Mouse (Mus musculus): ENCODE data around the gene Hnrnpab. TPM values are rescaled to one million over a fixed set of nuclear protein-coding genes. Genes with fewer than 3 reads are reported as not detected.
A peak's percentile ranks its signal among the peaks of the same experiment; 100 is the strongest.

The Hnrnpab gene
- total and polyA plus RNA-seq, 3 experiments: 184 to 1,104 (median 894) TPM

DNA sequence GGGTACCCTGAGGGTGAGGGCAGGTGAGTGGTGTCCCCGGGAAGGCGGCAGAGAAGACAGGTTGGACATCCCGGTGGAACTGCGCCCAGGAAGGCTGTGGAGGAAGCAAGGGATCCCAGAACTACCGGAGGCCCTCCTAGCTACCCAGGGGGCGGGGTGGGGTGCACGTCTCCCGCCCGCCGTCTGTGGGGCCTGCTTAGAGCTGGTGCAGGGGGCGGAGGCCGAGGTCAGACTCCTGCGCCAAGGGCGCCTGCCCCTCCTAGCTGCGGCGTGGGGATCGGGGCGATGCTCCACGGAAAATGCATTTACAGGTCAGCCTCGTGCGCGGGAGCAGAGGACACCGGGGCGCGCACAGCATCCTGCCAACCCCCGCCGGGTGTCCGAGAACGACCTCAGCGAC lies 43.6 kb upstream of the Hnrnpab start:
- H3K36me3 ChIP-seq (ENCODE audit: control insufficient read depth in 1 of 2, insufficient read depth in 2 of 2, low read length in 2 of 2): no peaks in the 10 kb centered on the region
- H3K4me1 ChIP-seq (ENCODE audit: control insufficient read depth in 1 of 2, insufficient read depth in 2 of 2, low read length in 2 of 2): peaks cover 1 to 2% of the 10 kb centered on the region in 2 experiments; a peak in 1 of 4 replicates
- peak overlapping the region; percentile 82 for H3K9ac ChIP-seq (ENCODE audit: control insufficient read depth, low read depth, low read length, poor library complexity, severe bottlenecking)
- TF ChIP-seq SIN3A (IDR thresholded peaks at IDR 0.05; ENCODE audit: low read length) (peak; percentile 13; the same call in 1 of the 2 replicates), UBTF (IDR thresholded peaks at IDR 0.05; ENCODE audit: borderline replicate concordance, insufficient read depth, low read depth, low read length) (no peak)
- H3K9me3 ChIP-seq (replicated peaks; ENCODE audit: insufficient read depth, low read length): no peaks in the 10 kb centered on the region
- peak; percentile 66 for DNase-seq (ENCODE audit: low read depth, low spot score)
- H3K27me3 ChIP-seq (ENCODE audit: control insufficient read depth in 1 of 2, insufficient read depth in 2 of 2, low read length in 2 of 2): no peaks in the 10 kb centered on the region
- H3K79me2 ChIP-seq (ENCODE audit: control insufficient read depth, insufficient read depth, low read length, poor library complexity): peaks cover 3% of the 10 kb centered on the region; the same call in 1 of the 2 replicates
- no peak overlapping the region for H3K27ac ChIP-seq (ENCODE audit: control insufficient read depth, low read depth, low read length)
- peak overlapping the region; percentile 72 to 92 for H3K4me3 ChIP-seq (ENCODE audit: control insufficient read depth in 1 of 2, insufficient read depth in 1 of 2, low read depth in 2 of 2, low read length in 2 of 2)

DNA sequence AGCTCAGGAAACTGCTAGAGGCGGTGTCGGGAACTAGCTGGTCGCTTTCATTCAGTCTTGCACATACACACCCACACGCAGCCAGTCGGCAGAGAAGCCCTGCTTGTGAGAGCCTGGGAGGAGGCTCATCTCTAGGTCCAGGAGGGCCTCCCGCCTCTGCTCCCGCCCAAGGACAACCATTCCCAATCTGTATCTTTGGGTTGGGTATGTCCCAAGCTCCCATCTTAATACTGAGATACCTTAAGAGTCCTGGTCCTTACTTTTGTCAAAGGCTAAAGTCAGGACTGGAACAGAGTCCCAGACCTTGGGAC lies 43.2 kb upstream of the Hnrnpab start:
- H3K9me3 ChIP-seq (replicated peaks; ENCODE audit: insufficient read depth, low read length): no peaks in the 10 kb centered on the region
- no peak for TF ChIP-seq RAD21 (IDR thresholded peaks at IDR 0.05; ENCODE audit: low read depth, low read length)
- TF ChIP-seq EP300 (IDR thresholded peaks at IDR 0.05; ENCODE audit: low read depth in 1 of 2, low read length in 2 of 2): no peak
- DNase-seq (ENCODE audit: low read depth, low spot score): peak; percentile 60
- H3K4me3 ChIP-seq (ENCODE audit: control insufficient read depth in 1 of 2, insufficient read depth in 1 of 2, low read depth in 2 of 2, low read length in 2 of 2): peak overlapping the region; percentile 72 to 92
- H3K27ac ChIP-seq (ENCODE audit: control insufficient read depth, low read depth, low read length): no peak overlapping the region
- peaks cover 1 to 2% of the 10 kb centered on the region in 2 experiments; a peak in 1 of 4 replicates for H3K4me1 ChIP-seq (ENCODE audit: control insufficient read depth in 1 of 2, insufficient read depth in 2 of 2, low read length in 2 of 2)
- peaks cover 3% of the 10 kb centered on the region; the same call in 1 of the 2 replicates for H3K79me2 ChIP-seq (ENCODE audit: control insufficient read depth, insufficient read depth, low read length, poor library complexity)
- H3K36me3 ChIP-seq (ENCODE audit: control insufficient read depth in 1 of 2, insufficient read depth in 2 of 2, low read length in 2 of 2): no peaks in the 10 kb centered on the region
- H3K27me3 ChIP-seq (ENCODE audit: control insufficient read depth in 1 of 2, insufficient read depth in 2 of 2, low read length in 2 of 2): no peaks in the 10 kb centered on the region
- H3K9ac ChIP-seq (ENCODE audit: control insufficient read depth, low read depth, low read length, poor library complexity, severe bottlenecking): peak overlapping the region; percentile 82

DNA sequence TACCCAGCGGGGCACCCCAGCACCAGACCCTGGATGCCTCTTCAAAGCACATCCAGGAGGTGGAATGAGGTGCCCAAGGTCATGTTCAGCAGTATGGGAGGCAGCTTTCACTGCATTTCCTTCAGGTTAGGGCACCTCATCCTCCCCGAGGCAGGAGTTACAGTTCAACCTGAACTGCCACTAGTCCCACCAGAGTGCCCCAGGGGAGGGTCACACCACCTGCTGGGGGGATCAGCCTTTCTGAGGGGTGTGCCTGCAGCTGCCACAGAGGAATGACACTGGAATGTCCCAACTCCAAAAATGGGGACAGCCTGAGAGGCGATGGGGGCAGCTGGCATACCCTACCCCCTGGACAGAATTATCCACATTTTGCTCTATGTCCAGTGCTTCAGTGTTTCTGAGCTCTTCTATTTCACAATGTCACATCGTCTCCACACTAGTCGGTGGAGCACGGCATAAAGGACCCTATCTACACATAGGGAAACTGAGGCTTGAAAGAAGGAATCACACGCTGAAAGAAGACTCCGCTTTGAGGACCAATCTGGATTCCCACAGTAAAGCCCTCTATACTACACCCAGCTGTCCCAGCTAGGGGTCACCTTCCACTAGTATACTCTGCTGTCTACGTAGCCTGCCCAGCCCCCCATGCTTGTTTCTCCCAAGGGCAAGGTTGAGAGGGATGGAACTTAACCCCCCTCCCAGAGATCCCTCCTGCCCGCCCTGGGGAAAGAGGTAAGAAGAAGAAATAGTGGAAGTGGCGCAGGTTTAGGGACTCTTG lies 42.7 kb upstream of the Hnrnpab start:
- H3K9ac ChIP-seq (ENCODE audit: control insufficient read depth, low read depth, low read length, poor library complexity, severe bottlenecking): no peak overlapping the region
- H3K27ac ChIP-seq (ENCODE audit: control insufficient read depth, low read depth, low read length): no peak overlapping the region
- peaks cover 1 to 2% of the 10 kb centered on the region in 2 experiments; a peak in 1 of 4 replicates for H3K4me1 ChIP-seq (ENCODE audit: control insufficient read depth in 1 of 2, insufficient read depth in 2 of 2, low read length in 2 of 2)

DNA sequence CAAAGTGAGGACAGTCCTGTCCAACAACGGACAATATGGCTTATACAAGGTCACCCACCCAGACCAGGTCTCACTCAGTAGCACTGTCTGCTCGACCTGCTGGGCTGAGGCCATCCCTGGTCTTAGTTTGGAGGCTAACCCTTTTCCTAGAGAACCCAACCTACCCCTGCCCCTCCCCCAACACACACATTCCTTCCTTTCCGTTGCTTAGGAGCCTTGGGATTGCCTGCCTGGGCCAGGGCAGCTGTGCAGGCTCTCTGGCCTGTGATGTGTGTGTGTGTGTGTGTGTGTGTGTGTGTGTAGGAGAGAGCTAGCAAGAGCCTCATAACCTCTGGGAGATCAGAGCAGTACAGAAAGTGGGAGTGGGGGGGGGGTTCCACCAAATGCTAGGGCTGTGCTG lies 41.9 kb upstream of the Hnrnpab start:
- Histone ChIP-seq H3K79me2 (ENCODE audit: control insufficient read depth, insufficient read depth, low read length, poor library complexity) (peaks cover 3% of the 10 kb centered on the region; the same call in 1 of the 2 replicates), H3K27ac (ENCODE audit: control insufficient read depth, low read depth, low read length) (no peak overlapping the region), H3K9me3 (replicated peaks; ENCODE audit: insufficient read depth, low read length) (no peaks in the 10 kb centered on the region), H3K4me3 (ENCODE audit: control insufficient read depth in 1 of 2, insufficient read depth in 1 of 2, low read depth in 2 of 2, low read length in 2 of 2) (no peak overlapping the region), H3K27me3 (ENCODE audit: control insufficient read depth in 1 of 2, insufficient read depth in 2 of 2, low read length in 2 of 2) (no peaks in the 10 kb centered on the region), H3K9ac (ENCODE audit: control insufficient read depth, low read depth, low read length, poor library complexity, severe bottlenecking) (no peak overlapping the region), H3K36me3 (ENCODE audit: control insufficient read depth in 1 of 2, insufficient read depth in 2 of 2, low read length in 2 of 2) (no peaks in the 10 kb centered on the region), H3K4me1 (ENCODE audit: control insufficient read depth in 1 of 2, insufficient read depth in 2 of 2, low read length in 2 of 2) (peaks cover 1 to 2% of the 10 kb centered on the region in 2 experiments; a peak in 1 of 4 replicates)
- TF ChIP-seq MAFK (IDR thresholded peaks at IDR 0.05; ENCODE audit: borderline replicate concordance, low read depth, low read length): no peak
- no peak for TF ChIP-seq TBP (IDR thresholded peaks at IDR 0.05; ENCODE audit: low read depth, low read length)
- no peak for TF ChIP-seq ZMIZ1 (IDR thresholded peaks at IDR 0.05; ENCODE audit: low read depth, low read length)
- no peak for TF ChIP-seq CHD1 (IDR thresholded peaks at IDR 0.05; ENCODE audit: low read depth, low read length)
- no peak for TF ChIP-seq GABPA (IDR thresholded peaks at IDR 0.05; ENCODE audit: low read depth, low read length)
- TF ChIP-seq ETS1 (IDR thresholded peaks at IDR 0.05; ENCODE audit: low read depth, low read length): no peak
- TF ChIP-seq ELF1 (IDR thresholded peaks at IDR 0.05; ENCODE audit: low read depth, low read length): no peak
- no peak for TF ChIP-seq TAL1 (IDR thresholded peaks at IDR 0.05; ENCODE audit: low read length)
- TF ChIP-seq MAX (IDR thresholded peaks at IDR 0.05; ENCODE audit: low read length): no peak
- no peak for DNase-seq (ENCODE audit: low read depth, low spot score)

More for the DNA sequence above, 42.7 kb upstream of the Hnrnpab start:
- no peak overlapping the region for H3K4me3 ChIP-seq (ENCODE audit: control insufficient read depth in 1 of 2, insufficient read depth in 1 of 2, low read depth in 2 of 2, low read length in 2 of 2)
- H3K79me2 ChIP-seq (ENCODE audit: control insufficient read depth, insufficient read depth, low read length, poor library complexity): peaks cover 3% of the 10 kb centered on the region; the same call in 1 of the 2 replicates
- no peak for TF ChIP-seq MXI1 (IDR thresholded peaks at IDR 0.05; ENCODE audit: low read depth, low read length)
- no peak for TF ChIP-seq RCOR1 (IDR thresholded peaks at IDR 0.05; ENCODE audit: low read depth, low read length)
- TF ChIP-seq TBP (IDR thresholded peaks at IDR 0.05; ENCODE audit: low read depth, low read length): no peak
- no peak for TF ChIP-seq MYB (IDR thresholded peaks at IDR 0.05; ENCODE audit: low read depth, low read length)
- no peaks in the 10 kb centered on the region for H3K9me3 ChIP-seq (replicated peaks; ENCODE audit: insufficient read depth, low read length)
- no peaks in the 10 kb centered on the region for H3K36me3 ChIP-seq (ENCODE audit: control insufficient read depth in 1 of 2, insufficient read depth in 2 of 2, low read length in 2 of 2)
- H3K27me3 ChIP-seq (ENCODE audit: control insufficient read depth in 1 of 2, insufficient read depth in 2 of 2, low read length in 2 of 2): no peaks in the 10 kb centered on the region
- DNase-seq (ENCODE audit: low read depth, low spot score): no peak

Measured in MEL (cell line).